Mouse (Mus musculus): Measurements from ENCODE around the gene Mmp13. TPM values are rescaled to one million over a fixed set of nuclear protein-coding genes. Genes with fewer than 3 reads are reported as not detected.
"Not testable (repeated sequence)": the region's sequence is repeated elsewhere in the genome, so short reads cannot be mapped to it uniquely, and the experiment has no call there.

Gene Mmp13
- not detected in 2 replicates for polyA plus RNA-seq (2016; fragmentation: Nextera tagmentation; extraction: Ambion mirVana)

- Histone ChIP-seq H3K27me3 (replicated peaks; ENCODE audit: low read depth, poor library complexity, severe bottlenecking) (no peaks in the 10 kb centered on the region), H3K4me3 (no peak within 1 kb of the TSS), H3K4me1 (no peaks in the 10 kb centered on the region), H3K36me3 (replicated peaks) (no peaks in the 10 kb centered on the region), H3K27ac (replicated peaks) (no peak within 1 kb of the TSS), H3K9me3 (no peaks in the 10 kb centered on the region)
- no peak for DNase-seq (ENCODE audit: low spot score)
- WGBS: 75% methylated on average over 1 of the region's 1 CpGs
These were observed at the start of gene Mmp13 for GRCm38 (mm10) chr9:7272214-7272613. Gene Mmp13, plus strand, starts transcription at chr9:7272514.

- no peaks in the 10 kb centered on the region for H3K36me3 ChIP-seq (replicated peaks)
- 90% methylated on average over 1 of the region's 1 CpGs for WGBS
These were observed 33.7 kb upstream of the Mmp13 start for GRCm38 (mm10) chr9:7238619-7239018.

GRCm38 (mm10) chr9:7239967-7240366, 32.3 kb upstream of the Mmp13 start:
- Histone ChIP-seq H3K4me1 (no peaks in the 10 kb centered on the region), H3K27me3 (replicated peaks; ENCODE audit: low read depth, poor library complexity, severe bottlenecking) (no peaks in the 10 kb centered on the region), H3K27ac (replicated peaks) (no peak overlapping the region), H3K4me3 (no peak overlapping the region), H3K9me3 (no peaks in the 10 kb centered on the region), H3K36me3 (replicated peaks) (no peaks in the 10 kb centered on the region)
- WGBS: 79% methylated on average over 2 of the region's 2 CpGs
- no peak for DNase-seq (ENCODE audit: low spot score)

More at GRCm38 (mm10) chr9:7238619-7239018, 33.7 kb upstream of the Mmp13 start:
- no peak for DNase-seq (ENCODE audit: low spot score)
- H3K4me3 ChIP-seq: no peak overlapping the region
- H3K9me3 ChIP-seq: no peaks in the 10 kb centered on the region
- no peaks in the 10 kb centered on the region for H3K4me1 ChIP-seq
- H3K27me3 ChIP-seq (replicated peaks; ENCODE audit: low read depth, poor library complexity, severe bottlenecking): no peaks in the 10 kb centered on the region
- H3K27ac ChIP-seq (replicated peaks): no peak overlapping the region

GRCm38 (mm10) chr9:7252797-7253654, 19.3 kb upstream of the Mmp13 start:
- Histone ChIP-seq H3K4me1 (no peaks in the 10 kb centered on the region), H3K27me3 (replicated peaks; ENCODE audit: low read depth, poor library complexity, severe bottlenecking) (no peaks in the 10 kb centered on the region), H3K36me3 (replicated peaks) (no peaks in the 10 kb centered on the region), H3K4me3 (no peak overlapping the region), H3K9me3 (no peaks in the 10 kb centered on the region), H3K27ac (replicated peaks) (no peak overlapping the region)
- 68% methylated on average over 1 of the region's 1 CpGs for WGBS
- no peak for DNase-seq (ENCODE audit: low spot score)

GRCm38 (mm10) chr9:7261667-7262066, 10.6 kb upstream of the Mmp13 start:
- Histone ChIP-seq H3K27me3 (replicated peaks; ENCODE audit: low read depth, poor library complexity, severe bottlenecking) (no peaks in the 10 kb centered on the region), H3K27ac (replicated peaks) (no peak overlapping the region), H3K4me3 (no peak overlapping the region), H3K36me3 (replicated peaks) (no peaks in the 10 kb centered on the region), H3K4me1 (no peaks in the 10 kb centered on the region), H3K9me3 (no peaks in the 10 kb centered on the region)
- DNase-seq (ENCODE audit: low spot score): no peak
- WGBS: 80% methylated on average over 1 of the region's 1 CpGs

GRCm38 (mm10) chr9:7270071-7270470, 2.2 kb upstream of the Mmp13 start:
- Histone ChIP-seq H3K27me3 (replicated peaks; ENCODE audit: low read depth, poor library complexity, severe bottlenecking) (no peaks in the 10 kb centered on the region), H3K27ac (replicated peaks) (no peak overlapping the region), H3K9me3 (no peaks in the 10 kb centered on the region), H3K4me1 (no peaks in the 10 kb centered on the region), H3K36me3 (replicated peaks) (no peaks in the 10 kb centered on the region), H3K4me3 (no peak overlapping the region)
- 68% methylated on average over 3 of the region's 3 CpGs for WGBS
- DNase-seq (ENCODE audit: low spot score): no peak

GRCm38 (mm10) chr9:7282565-7283302, 10.4 kb downstream of the Mmp13 start:
- no peak overlapping the region for H3K27ac ChIP-seq (replicated peaks)
- no peak overlapping the region for H3K4me3 ChIP-seq
- H3K27me3 ChIP-seq (replicated peaks; ENCODE audit: low read depth, poor library complexity, severe bottlenecking): no peaks in the 10 kb centered on the region
- no peaks in the 10 kb centered on the region for H3K9me3 ChIP-seq
- no peaks in the 10 kb centered on the region for H3K4me1 ChIP-seq
- WGBS: 72% methylated on average over 7 of the region's 7 CpGs
- H3K36me3 ChIP-seq (replicated peaks): no peaks in the 10 kb centered on the region
- DNase-seq (ENCODE audit: low spot score): no peak

GRCm38 (mm10) chr9:7283303-7283684, 11.0 kb downstream of the Mmp13 start:
- not testable (repeated sequence) for H3K4me3 ChIP-seq; DNase-seq (ENCODE audit: low spot score); H3K27ac ChIP-seq (replicated peaks); H3K27me3 ChIP-seq (replicated peaks; ENCODE audit: low read depth, poor library complexity, severe bottlenecking); H3K4me1 ChIP-seq; H3K36me3 ChIP-seq (replicated peaks); H3K9me3 ChIP-seq
- 90% methylated on average over 2 of the region's 2 CpGs for WGBS

- Histone ChIP-seq H3K4me3 (no peak overlapping the region), H3K36me3 (replicated peaks) (no peaks in the 10 kb centered on the region), H3K9me3 (no peaks in the 10 kb centered on the region), H3K4me1 (no peaks in the 10 kb centered on the region), H3K27ac (replicated peaks) (no peak overlapping the region), H3K27me3 (replicated peaks; ENCODE audit: low read depth, poor library complexity, severe bottlenecking) (no peaks in the 10 kb centered on the region)
- no peak for DNase-seq (ENCODE audit: low spot score)
- WGBS: 69% methylated on average over 2 of the region's 2 CpGs
These were observed 17.2 kb downstream of the Mmp13 start for GRCm38 (mm10) chr9:7289501-7289900.

GRCm38 (mm10) chr9:7289901-7290300, 17.6 kb downstream of the Mmp13 start:
- no peaks in the 10 kb centered on the region for H3K27me3 ChIP-seq (replicated peaks; ENCODE audit: low read depth, poor library complexity, severe bottlenecking)
- H3K4me1 ChIP-seq: no peaks in the 10 kb centered on the region
- no peak overlapping the region for H3K4me3 ChIP-seq
- H3K27ac ChIP-seq (replicated peaks): no peak overlapping the region
- WGBS: 87% methylated on average over 12 of the region's 12 CpGs
- no peaks in the 10 kb centered on the region for H3K36me3 ChIP-seq (replicated peaks)
- no peak for DNase-seq (ENCODE audit: low spot score)
- H3K9me3 ChIP-seq: no peaks in the 10 kb centered on the region

GRCm38 (mm10) chr9:7292132-7292531, 19.8 kb downstream of the Mmp13 start:
- DNase-seq (ENCODE audit: low spot score): no peak
- Histone ChIP-seq H3K9me3 (no peaks in the 10 kb centered on the region), H3K27ac (replicated peaks) (no peak overlapping the region), H3K4me3 (no peak overlapping the region), H3K4me1 (no peaks in the 10 kb centered on the region), H3K36me3 (replicated peaks) (no peaks in the 10 kb centered on the region), H3K27me3 (replicated peaks; ENCODE audit: low read depth, poor library complexity, severe bottlenecking) (no peaks in the 10 kb centered on the region)
- WGBS: 39% methylated on average over 1 of the region's 1 CpGs

- no peaks in the 10 kb centered on the region for H3K9me3 ChIP-seq
- no peaks in the 10 kb centered on the region for H3K36me3 ChIP-seq (replicated peaks)
- no peak for DNase-seq (ENCODE audit: low spot score)
- no peaks in the 10 kb centered on the region for H3K27me3 ChIP-seq (replicated peaks; ENCODE audit: low read depth, poor library complexity, severe bottlenecking)
- no peaks in the 10 kb centered on the region for H3K4me1 ChIP-seq
- H3K27ac ChIP-seq (replicated peaks): no peak overlapping the region
- H3K4me3 ChIP-seq: no peak overlapping the region
These were observed 59.5 kb downstream of the Mmp13 start for GRCm38 (mm10) chr9:7331847-7332246.

Measured in embryonic facial prominence, embryonic 10.5 days (tissue).